Comparison of ENCODE assay signal across 8 mouse cellular contexts in genomic region chr7:89086348-89086747, GRCm38 (mm10).
DNase-seq lines count a peak whose midpoint lies in the region; ATAC-seq lines count a peak whose summit lies in the region.

No protein-coding gene starts in this region.

- intact Hi-C loops in gastrocnemius, postnatal 14 days (cut with DNase I; ENCODE audit: low total_unique reads): loop anchor here (5.0 to 10.0 kb wide), 2 partner anchors 41 to 338 kb away; no protein-coding TSS in a partner anchor

- DNase-seq in gastrocnemius, adult 18-20 months (ENCODE audit: low spot score): peak; percentile 48
- no peak for DNase-seq in gastrocnemius, postnatal 14 days
- DNase-seq in right cerebral cortex, adult 2 months (ENCODE audit: low spot score in 2 of 2): peak; percentile 29 to 37
- no peak for DNase-seq in right cerebral cortex, postnatal 4 days
- peak; percentile 1 for DNase-seq in large intestine, adult 2 months (ENCODE audit: low read depth, low spot score)
- DNase-seq in retina, embryonic 14.5 days (ENCODE audit: low spot score): peak; percentile 66
- no peak for DNase-seq in testis, postnatal 14 days (ENCODE audit: low spot score)

- peak; percentile 95 for ATAC-seq in common myeloid progenitor, adult 5-6 weeks (replicated peaks; ENCODE audit: low read depth, poor library complexity, severe bottlenecking)

- WGBS in large intestine, adult 2 months: 76% methylated on average over 1 of the region's 1 CpGs

Comparison
In these comparisons a context has a peak if more than half of its experiments do, and no peak if none do; other contexts are left out.
1. DNase-seq: peak in gastrocnemius, adult 18-20 months (single experiment), right cerebral cortex, adult 2 months (2 of 2), large intestine, adult 2 months (single experiment) and retina, embryonic 14.5 days (single experiment); none in gastrocnemius, postnatal 14 days (single experiment), right cerebral cortex, postnatal 4 days (single experiment) and testis, postnatal 14 days (single experiment).